Mouse (Mus musculus) heart, embryonic 13.5 days (tissue): ENCODE measurements around the gene Mvk. TPM values are rescaled to one million over a fixed set of nuclear protein-coding genes. Genes with fewer than 3 reads are reported as not detected.

ENCODE experiments used
- microRNA-seq: library from miRNA; unstranded; fragments of <30 nt; microRNA quantifications from one replicate; pipeline ENCODE4, GENCODE M21; 2016
- polyA plus RNA-seq: library from polyadenylated mRNA; unstranded; fragments of >200 nt; fragmentation: Nextera tagmentation; extraction: Ambion mirVana; gene quantifications from 2 replicates; pipeline ENCODE4 v1.2.1, GENCODE M21; 2015

Mvk gene
- polyA plus RNA-seq, 1 experiment from 2014 or later: 21.0 TPM

Small RNA genes within 50 kb of the gene (microRNA-seq; reads per million reads assigned to microRNA genes)
- not detected for gene Mir7027

Other genes starting within 250 kb of the Mvk start
- gene Foxn4, start 170.5 kb upstream of the Mvk start, polyA plus RNA-seq: not detected in 2 replicates
- gene Myo1h, start 155.1 kb upstream of the Mvk start, polyA plus RNA-seq: 0.68 and 0.86 TPM in 2 replicates
- 87.9 and 93.7 TPM in 2 replicates for gene Kctd10, start 63.8 kb upstream of the Mvk start, polyA plus RNA-seq
- 37.6 and 41.1 TPM in 2 replicates for gene Ube3b, start 63.7 kb upstream of the Mvk start, polyA plus RNA-seq
- 22.8 and 24.4 TPM in 2 replicates for gene Mmab, start 209 bp upstream of the Mvk start, polyA plus RNA-seq
- 0.59 and 0.79 TPM in 2 replicates for gene Fam222a, start 123.7 kb downstream of the Mvk start, polyA plus RNA-seq
- gene Trpv4, start 214.2 kb downstream of the Mvk start, polyA plus RNA-seq: 0.71 and 0.83 TPM in 2 replicates
- 50.5 and 50.8 TPM in 2 replicates for gene Gltp, start 246.7 kb downstream of the Mvk start, polyA plus RNA-seq